Mouse (Mus musculus) small intestine, adult 2 months (tissue): ENCODE data around the gene Fam32a.

Source experiments
- CTCF ChIP-seq: fragments of 200-500 bp; IDR thresholded peaks from 2 replicates; pipeline ENCODE4 v1.5.1; 2012; ENCODE audit warnings: low read depth, mild to moderate bottlenecking, control low read depth, inconsistent platforms, low read length, moderate library complexity, mixed read lengths; ENCODE audit not compliant: insufficient replicate concordance, insufficient read length; ENCODE audit errors: extremely low read depth
- POLR2A ChIP-seq: fragments of 200-500 bp; IDR thresholded peaks from 2 replicates; pipeline ENCODE4 v1.6.1; 2012; ENCODE audit warnings: low read depth, mild to moderate bottlenecking, control low read depth, inconsistent platforms, low read length, moderate library complexity

DNA sequence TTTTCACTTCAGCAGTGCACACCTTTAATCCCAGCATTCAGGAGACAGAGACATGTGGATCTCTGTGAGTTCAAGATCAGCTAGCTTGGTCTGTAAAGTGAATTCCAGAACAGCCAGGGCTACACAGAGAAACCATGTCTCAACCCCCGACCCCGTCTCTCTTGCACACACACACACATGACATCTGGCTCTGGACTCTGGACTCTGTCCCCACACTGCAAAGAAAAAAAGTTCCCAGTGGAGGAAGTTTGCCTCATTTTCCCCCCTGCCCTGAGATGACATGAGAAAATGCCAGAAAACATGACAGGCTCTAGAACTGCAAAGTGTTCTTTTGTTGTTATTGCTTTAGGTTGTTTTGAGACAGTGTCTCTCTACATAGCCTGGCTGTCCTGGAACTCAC lies 40.3 kb downstream of the Fam32a start:
- TF ChIP-seq CTCF (no peak), POLR2A (no peak)
